Mouse (Mus musculus) stomach, postnatal 0 days (tissue): ENCODE results near the gene St3gal4. TPM values are rescaled to one million over a fixed set of nuclear protein-coding genes. Genes with fewer than 3 reads are reported as not detected.

ENCODE experiments used
- ATAC-seq: fragments of 200-750 bp; cut with Nextera tagmentation; 2 replicates; pipeline ENCODE4 v1.8.0; 2017; ENCODE audit not compliant: low FRiP score, low TSS enrichment
- DNase-seq: peaks from one replicate; pipeline ENCODE4 v3.0.0-alpha.2; 2016; ENCODE audit warnings: low spot score
- H3K27ac ChIP-seq: fragments of 300-500 bp; sonication (generic); replicated peaks from 2 replicates; pipeline ENCODE4 v1.5.1; 2014; ENCODE audit warnings: mild to moderate bottlenecking, control low read depth
- H3K27me3 ChIP-seq: fragments of 300-500 bp; sonication (generic); 2 replicates; pipeline ENCODE4 v1.6.1; 2014; ENCODE audit warnings: low read length; ENCODE audit not compliant: control insufficient read depth, insufficient read depth
- H3K36me3 ChIP-seq: fragments of 300-500 bp; sonication (generic); 2 replicates; pipeline ENCODE4 v1.6.1; 2014; ENCODE audit warnings: low read length, mixed read lengths; ENCODE audit not compliant: control insufficient read depth, insufficient read depth
- H3K4me1 ChIP-seq: fragments of 300-500 bp; sonication (generic); replicated peaks from 2 replicates; pipeline ENCODE4 v1.6.1; 2014; ENCODE audit warnings: antibody characterized with exemption; ENCODE audit not compliant: control insufficient read depth, insufficient read depth
- H3K4me2 ChIP-seq: fragments of 300-500 bp; sonication (generic); replicated peaks from 2 replicates; pipeline ENCODE4 v1.6.1; 2014; ENCODE audit warnings: low read depth, mild to moderate bottlenecking, control low read depth, moderate library complexity
- H3K4me3 ChIP-seq: fragments of 300-500 bp; sonication (generic); 2 replicates; pipeline ENCODE4 v1.5.1; 2014; ENCODE audit warnings: low read depth, low read length, control low read depth
- H3K9ac ChIP-seq: fragments of 300-500 bp; sonication (generic); 2 replicates; pipeline ENCODE4 v1.6.1; 2014; ENCODE audit warnings: mild to moderate bottlenecking, low read length, control low read depth, mixed read lengths
- H3K9me3 ChIP-seq: fragments of 300-500 bp; sonication (generic); 2 replicates; pipeline ENCODE4 v1.6.1; 2016; ENCODE audit warnings: low read length; ENCODE audit not compliant: control insufficient read depth
- CTCF ChIP-seq: IDR thresholded peaks from 2 replicates; pipeline ENCODE4 v1.5.1; 2016; ENCODE audit warnings: antibody characterized with exemption, low read depth, mild to moderate bottlenecking, moderate library complexity
- EP300 ChIP-seq: optimal IDR thresholded peaks from 2 replicates; pipeline ENCODE3; 2016; ENCODE audit warnings: antibody characterized with exemption
- WGBS: fragments of 180-500 bp; shearing (Covaris S2); extraction: QIAGEN DNeasy Blood & Tissue Kit; methylation state at CpG from one replicate; pipeline ENCODE4 v1.1.7; 2014; 5-methylcytosine and 5-hydroxymethylcytosine counted together
- polyA plus RNA-seq: library from polyadenylated mRNA; unstranded; fragments of >200 nt; fragmentation: Nextera tagmentation; extraction: Ambion mirVana; gene quantifications from 2 replicates; pipeline ENCODE4 v1.2.1, GENCODE M21; 2015

St3gal4 gene
- polyA plus RNA-seq, 1 experiment from 2014 or later, result 14.6 TPM

GRCm38 (mm10) chr9:35045031-35045531, 74.0 kb downstream of the St3gal4 start:
- 0 out of 2 replicates have a peak, but pooled peaks cover 3% of the 10 kb centered on the region for H3K36me3 ChIP-seq
- 27% methylated on average over 11 of the region's 11 CpGs for WGBS
- H3K4me1 ChIP-seq, result peaks cover 2% of the 10 kb centered on the region; the same call in 1 of the 2 replicates
- H3K4me3 ChIP-seq, result no peak overlapping the region
- no peak for DNase-seq
- no peak overlapping the region for H3K4me2 ChIP-seq
- H3K9ac ChIP-seq, result no peak overlapping the region
- no peak for TF ChIP-seq CTCF
- no peak for TF ChIP-seq EP300
- peak; percentile 62 for ATAC-seq
- H3K27me3 ChIP-seq, result no peaks in the 10 kb centered on the region
- peak overlapping the region; percentile 73 for H3K27ac ChIP-seq
- no peaks in the 10 kb centered on the region for H3K9me3 ChIP-seq

- Histone ChIP-seq H3K4me3 (no peak overlapping the region), H3K9ac (no peak overlapping the region), H3K9me3 (no peaks in the 10 kb centered on the region), H3K27ac (peak overlapping the region; percentile 63), H3K27me3 (no peaks in the 10 kb centered on the region), H3K4me1 (peaks cover 2% of the 10 kb centered on the region; the same call in 1 of the 2 replicates), H3K4me2 (no peak overlapping the region), H3K36me3 (0 out of 2 replicates have a peak, but pooled peaks cover 3% of the 10 kb centered on the region)
- peak; percentile 43 for DNase-seq
- TF ChIP-seq CTCF (no peak), EP300 (no peak)
- WGBS, result 24% methylated on average over 15 of the region's 15 CpGs
- peak; percentile 53; the same call in 1 of the 2 replicates for ATAC-seq
These were observed 74.6 kb downstream of the St3gal4 start for GRCm38 (mm10) chr9:35044458-35044857.

- H3K27ac ChIP-seq, result no peak overlapping the region
- TF ChIP-seq EP300, result no peak
- no peak for TF ChIP-seq CTCF
These were observed 75.4 kb downstream of the St3gal4 start for GRCm38 (mm10) chr9:35043619-35044018.

GRCm38 (mm10) chr9:35041493-35041892, 77.6 kb downstream of the St3gal4 start:
- Histone ChIP-seq H3K27me3 (no peaks in the 10 kb centered on the region), H3K4me3 (no peak overlapping the region), H3K9ac (no peak overlapping the region), H3K4me1 (peaks cover 2% of the 10 kb centered on the region; the same call in 1 of the 2 replicates), H3K36me3 (no peaks in the 10 kb centered on the region), H3K9me3 (no peaks in the 10 kb centered on the region), H3K27ac (no peak overlapping the region), H3K4me2 (no peak overlapping the region)
- ATAC-seq (no peak), DNase-seq (no peak)
- no peak for TF ChIP-seq EP300
- TF ChIP-seq CTCF, result no peak
- 60% methylated on average over 5 of the region's 5 CpGs for WGBS

More at GRCm38 (mm10) chr9:35043619-35044018, 75.4 kb downstream of the St3gal4 start:
- Histone ChIP-seq H3K9ac (no peak overlapping the region), H3K27me3 (no peaks in the 10 kb centered on the region), H3K9me3 (no peaks in the 10 kb centered on the region), H3K4me3 (no peak overlapping the region), H3K36me3 (0 out of 2 replicates have a peak, but pooled peaks cover 3% of the 10 kb centered on the region), H3K4me2 (no peak overlapping the region), H3K4me1 (peaks cover 2% of the 10 kb centered on the region; the same call in 1 of the 2 replicates)
- no peak for DNase-seq
- no peak for ATAC-seq
- 57% methylated on average over 7 of the region's 7 CpGs for WGBS

- no peak overlapping the region for H3K4me2 ChIP-seq
- WGBS, result 59% methylated on average over 5 of the region's 5 CpGs
- TF ChIP-seq EP300 (no peak), CTCF (no peak)
- ATAC-seq (no peak), DNase-seq (no peak)
- no peak overlapping the region for H3K9ac ChIP-seq
- no peak overlapping the region for H3K4me3 ChIP-seq
- H3K4me1 ChIP-seq, result no peaks in the 10 kb centered on the region
- no peak overlapping the region for H3K27ac ChIP-seq
- H3K36me3 ChIP-seq, result no peaks in the 10 kb centered on the region
- no peaks in the 10 kb centered on the region for H3K27me3 ChIP-seq
- no peaks in the 10 kb centered on the region for H3K9me3 ChIP-seq
These were observed 79.2 kb downstream of the St3gal4 start for GRCm38 (mm10) chr9:35039846-35040245.

GRCm38 (mm10) chr9:35038922-35039586, 80.0 kb downstream of the St3gal4 start:
- no peak overlapping the region for H3K4me2 ChIP-seq
- no peaks in the 10 kb centered on the region for H3K9me3 ChIP-seq
- no peaks in the 10 kb centered on the region for H3K4me1 ChIP-seq
- H3K9ac ChIP-seq, result no peak overlapping the region
- H3K4me3 ChIP-seq, result no peak overlapping the region
- WGBS, result 49% methylated on average over 7 of the region's 7 CpGs
- H3K27me3 ChIP-seq, result no peaks in the 10 kb centered on the region
- no peaks in the 10 kb centered on the region for H3K36me3 ChIP-seq
- no peak for DNase-seq
- TF ChIP-seq EP300 (no peak), CTCF (no peak)
- H3K27ac ChIP-seq, result peak overlapping the region; percentile 73
- ATAC-seq, result peak; percentile 75
